Comparison of ENCODE assay signal across 27 mouse cellular contexts in genomic region chr5:45565829-45566228, GRCm38 (mm10).
"Had no signal": no experiment of that assay in that cellular context is flagged by ENCODE, and none has a peak within 500 bp of the region (broad histone marks: within the 10 kb centered on the region; RNA-seq: fewer than 3 reads in every experiment).

No protein-coding gene starts in this region.

- H3K27ac ChIP-seq: embryonic facial prominence, embryonic 10.5 days; embryonic facial prominence, embryonic 12.5 days; embryonic facial prominence, embryonic 13.5 days; embryonic facial prominence, embryonic 15.5 days; forebrain, embryonic 10.5 days; forebrain, embryonic 12.5 days; forebrain, embryonic 13.5 days; forebrain, embryonic 15.5 days; gastrocnemius, adult 2 months; heart, adult 2 months had no signal

- H3K4me1 ChIP-seq: embryonic facial prominence, embryonic 10.5 days; embryonic facial prominence, embryonic 12.5 days; embryonic facial prominence, embryonic 13.5 days; embryonic facial prominence, embryonic 15.5 days; forebrain, embryonic 10.5 days; forebrain, embryonic 12.5 days; forebrain, embryonic 13.5 days; forebrain, embryonic 15.5 days had no signal

- H3K9me3 ChIP-seq: embryonic facial prominence, embryonic 10.5 days; embryonic facial prominence, embryonic 12.5 days; embryonic facial prominence, embryonic 13.5 days; embryonic facial prominence, embryonic 15.5 days; forebrain, embryonic 10.5 days; forebrain, embryonic 12.5 days; forebrain, embryonic 13.5 days; forebrain, embryonic 15.5 days had no signal

- H3K4me2 ChIP-seq: embryonic facial prominence, embryonic 12.5 days; embryonic facial prominence, embryonic 13.5 days; embryonic facial prominence, embryonic 15.5 days; forebrain, embryonic 12.5 days; forebrain, embryonic 13.5 days; forebrain, embryonic 15.5 days had no signal

- H3K36me3 ChIP-seq: embryonic facial prominence, embryonic 10.5 days; embryonic facial prominence, embryonic 12.5 days; embryonic facial prominence, embryonic 13.5 days; embryonic facial prominence, embryonic 15.5 days; forebrain, embryonic 10.5 days; forebrain, embryonic 12.5 days; forebrain, embryonic 15.5 days had no signal

- H3K27me3 ChIP-seq: embryonic facial prominence, embryonic 12.5 days; embryonic facial prominence, embryonic 13.5 days; embryonic facial prominence, embryonic 15.5 days; forebrain, embryonic 12.5 days; forebrain, embryonic 13.5 days; forebrain, embryonic 15.5 days had no signal

- DNase-seq: cerebellum, adult 8-10 months; cerebellum, adult 9-10 months; cerebellum, adult 9-11 months; cerebellum, postnatal 10 days; cerebellum, postnatal 14 days; cerebellum, postnatal 25 days; cerebellum, postnatal 36 days; forebrain, postnatal 0 days; gastrocnemius, adult 2 months; gastrocnemius, postnatal 10 days; gastrocnemius, postnatal 14 days; gastrocnemius, postnatal 25 days; gastrocnemius, postnatal 36 days; heart, adult 11 months; heart, adult 18-20 months; heart, adult 2 months had no signal

- H3K9ac ChIP-seq: embryonic facial prominence, embryonic 12.5 days; embryonic facial prominence, embryonic 13.5 days; embryonic facial prominence, embryonic 15.5 days; forebrain, embryonic 12.5 days; forebrain, embryonic 13.5 days; forebrain, embryonic 15.5 days; forebrain, postnatal 0 days had no signal

- ATAC-seq: forebrain, embryonic 13.5 days; forebrain, embryonic 14.5 days; forebrain, embryonic 15.5 days; forebrain, embryonic 16.5 days; forebrain, postnatal 0 days had no signal

- H3K4me3 ChIP-seq: embryonic facial prominence, embryonic 10.5 days; embryonic facial prominence, embryonic 12.5 days; embryonic facial prominence, embryonic 13.5 days; embryonic facial prominence, embryonic 15.5 days; erythroblast, embryonic 14.5 days; forebrain, embryonic 10.5 days; forebrain, embryonic 12.5 days; forebrain, embryonic 13.5 days; forebrain, embryonic 15.5 days; gastrocnemius, adult 2 months; heart, adult 2 months had no signal
